Mouse (Mus musculus) liver, embryonic 14.5 days (tissue): Measurements from ENCODE around the gene Gm10354.
"Not testable (repeated sequence)": the region's sequence is repeated elsewhere in the genome, so short reads cannot be mapped to it uniquely, and the experiment has no call there.

Experiments used
- CTCF ChIP-seq: IDR thresholded peaks from 2 replicates; pipeline ENCODE4 v1.5.1; 2016; ENCODE audit warnings: antibody characterized with exemption, low read depth, control low read depth
- EP300 ChIP-seq: IDR thresholded peaks from 2 replicates; pipeline ENCODE4 v1.6.1; 2016; ENCODE audit warnings: antibody characterized with exemption, low read depth

DNA sequence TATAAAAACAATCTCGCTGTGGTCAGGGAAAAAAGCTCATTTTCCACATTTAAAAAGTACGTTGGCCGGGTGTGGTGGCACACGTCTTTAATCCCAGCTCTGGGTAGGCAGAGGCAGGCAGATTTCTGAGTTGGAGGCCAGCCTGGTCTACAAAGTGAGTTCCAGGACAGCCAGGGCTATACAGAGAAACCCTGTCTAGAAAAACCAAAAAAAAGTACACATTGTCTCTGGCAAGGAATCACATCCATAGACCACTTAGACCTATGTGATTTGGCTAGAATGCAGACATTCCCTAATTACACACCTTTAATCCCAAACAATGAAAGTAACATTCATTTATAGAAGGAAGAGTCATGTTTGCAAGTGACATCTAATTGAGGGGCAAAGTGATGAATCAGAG, 17.2 kb downstream of the Gm10354 start:
- TF ChIP-seq CTCF, EP300: not testable (repeated sequence)
